Mouse (Mus musculus): Measurements from ENCODE around the gene Cpne8.
A peak's percentile ranks its signal among the peaks of the same experiment; 100 is the strongest.

The Cpne8 gene

DNA sequence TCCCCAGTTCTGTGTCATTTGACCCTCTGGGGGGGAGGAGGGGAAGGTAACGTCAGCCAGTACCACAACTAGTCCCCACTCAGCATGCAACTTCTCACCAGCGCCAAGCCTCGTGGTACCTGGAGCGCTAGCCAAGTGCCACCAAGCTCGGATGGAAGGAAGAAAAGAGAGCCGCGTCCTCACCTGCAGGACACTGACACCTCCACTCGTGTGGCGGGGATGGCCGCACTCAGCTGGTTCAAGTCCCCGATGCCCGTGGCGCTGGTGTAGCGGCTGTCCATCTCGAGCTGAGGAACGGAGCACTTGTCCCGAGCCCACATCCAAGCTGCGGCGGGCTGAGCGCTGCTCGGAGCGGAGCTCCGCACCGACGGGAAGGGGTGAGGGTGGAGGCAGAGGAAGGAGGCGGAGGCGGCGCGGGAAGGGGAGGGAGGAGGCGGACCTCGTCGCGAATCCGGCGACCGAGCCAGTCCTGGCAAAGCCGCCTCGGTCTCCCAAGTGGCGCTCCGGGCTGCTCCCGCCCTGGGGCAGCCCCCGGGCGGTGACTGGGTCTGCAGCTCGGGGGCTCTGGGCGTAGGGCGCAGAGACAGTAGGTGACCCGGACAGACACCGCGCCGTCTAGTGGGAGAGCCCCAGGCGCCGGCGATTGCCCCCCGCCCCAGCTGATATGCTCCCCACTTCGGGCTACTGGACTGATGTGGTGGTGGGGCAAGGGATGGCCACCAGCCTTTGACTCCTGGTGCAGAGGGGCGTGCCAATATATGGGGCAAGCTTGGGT, at the start of gene Cpne8:
Gene Cpne8, minus strand, starts transcription at position 448 of the 775 bp plus-strand sequence.
- DNase-seq (ENCODE audit: low spot score), result peak; percentile 35

DNA sequence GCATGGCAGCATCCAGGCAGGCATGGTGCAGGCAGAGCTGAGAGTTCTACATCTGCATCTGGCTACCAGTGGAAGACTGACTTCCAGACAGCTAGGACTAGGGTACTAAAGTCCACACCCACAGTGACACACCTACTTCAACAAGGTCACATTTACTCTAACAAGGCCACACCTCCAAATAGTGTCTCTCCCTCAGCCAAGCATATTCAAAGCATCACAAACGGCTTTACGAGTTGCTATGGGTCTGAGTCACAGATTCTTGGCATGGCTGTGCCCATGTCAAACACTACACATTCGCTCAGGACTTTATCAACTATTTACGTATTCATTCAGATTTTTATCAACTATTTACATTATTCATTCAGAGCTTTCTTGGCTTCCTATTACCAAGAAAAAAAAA, 38.5 kb upstream of the Cpne8 start:
- no peak for DNase-seq (ENCODE audit: low spot score)

DNA sequence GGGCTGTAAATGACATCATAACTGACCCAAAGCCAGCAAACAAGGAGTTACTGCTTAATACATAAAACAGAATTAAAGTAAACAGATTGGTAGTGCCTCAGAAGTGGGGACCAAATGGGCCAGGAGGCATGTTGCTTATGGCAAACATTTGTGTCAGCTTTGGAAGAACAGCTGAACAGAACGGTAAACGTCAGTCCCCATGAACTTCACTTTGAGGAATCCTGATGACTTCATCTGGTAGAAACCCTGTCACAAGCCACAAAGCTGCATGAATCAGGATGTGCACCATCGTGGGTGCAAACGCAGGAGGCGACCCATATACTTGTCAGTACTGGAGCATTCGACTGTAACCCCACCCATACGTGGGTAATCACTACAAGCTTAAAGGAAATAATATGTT, 30.1 kb upstream of the Cpne8 start:
- DNase-seq (ENCODE audit: low spot score), result no peak

DNA sequence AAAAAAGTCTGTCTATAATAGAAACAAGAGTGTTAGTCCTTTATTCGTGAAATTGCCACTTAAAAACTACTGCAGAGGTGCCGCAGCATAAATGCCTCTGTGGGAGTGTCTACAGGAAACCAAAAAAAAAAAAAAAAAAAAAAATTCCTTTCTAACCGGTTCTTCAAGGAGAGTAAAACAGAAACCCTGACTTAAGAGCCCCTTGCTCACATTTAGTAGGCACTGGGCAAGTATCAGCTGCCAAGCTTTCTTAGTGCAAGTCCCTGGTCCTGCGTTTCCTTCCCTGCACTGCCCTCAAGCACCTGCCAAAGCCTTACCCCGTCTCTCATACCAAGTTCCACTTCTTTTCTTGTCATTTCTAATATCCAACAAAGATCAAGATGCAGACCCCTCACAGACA, 25.1 kb upstream of the Cpne8 start:
- DNase-seq (ENCODE audit: low spot score), result no peak

DNA sequence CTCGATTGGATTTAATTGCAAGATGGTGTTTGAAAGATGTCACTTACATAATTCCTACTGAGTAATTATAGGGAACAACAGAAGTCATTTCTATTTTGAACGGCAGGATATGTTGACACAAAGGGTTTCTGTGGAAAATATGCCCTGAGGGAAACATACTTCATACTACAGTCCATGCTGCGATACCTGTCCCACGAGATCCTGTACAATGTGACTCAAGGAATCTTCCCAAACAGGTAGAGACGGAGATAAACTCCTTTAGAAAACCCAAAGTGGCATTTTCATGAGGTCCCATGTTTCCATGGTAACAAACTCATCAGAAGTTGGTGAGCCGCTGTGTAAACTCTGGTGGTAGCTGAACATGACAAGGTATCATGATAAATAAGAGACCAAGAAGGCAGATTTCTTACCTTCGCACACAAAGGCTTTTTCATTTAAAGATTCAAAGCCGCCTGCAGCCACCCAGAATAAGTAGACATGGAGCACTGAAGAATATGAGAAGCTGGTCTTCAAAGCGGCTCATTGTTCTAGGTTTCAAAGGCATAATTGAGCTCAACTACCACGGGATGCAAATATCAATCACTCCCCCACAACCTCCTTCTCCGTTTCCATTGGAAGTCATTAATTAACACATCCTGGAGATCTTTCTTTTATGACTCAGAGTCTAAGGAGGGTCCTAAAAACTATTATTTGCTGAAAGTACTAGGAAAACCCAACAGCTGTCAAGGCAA, 24.4 kb upstream of the Cpne8 start:
- no peak for DNase-seq (ENCODE audit: low spot score)

DNA sequence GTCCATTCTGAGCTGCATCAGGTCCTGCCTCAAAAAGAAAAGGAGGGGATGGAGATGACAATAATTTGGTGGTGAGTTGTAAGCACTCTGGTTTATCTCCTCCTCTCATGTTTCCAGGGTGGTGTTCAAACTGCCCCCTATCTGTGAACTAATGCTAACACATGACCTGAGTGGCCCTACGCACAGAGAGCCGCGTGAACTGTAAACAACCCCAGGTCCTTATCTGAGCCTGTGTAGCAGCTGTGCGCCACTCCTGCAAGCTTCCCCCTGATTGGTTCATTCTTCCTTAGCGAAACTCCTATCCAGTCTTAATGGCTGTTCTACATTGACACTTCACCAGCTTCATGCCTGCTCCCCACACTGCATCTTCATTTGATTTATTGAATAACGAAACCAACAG, 7.5 kb upstream of the Cpne8 start:
- no peak for DNase-seq (ENCODE audit: low spot score)

DNA sequence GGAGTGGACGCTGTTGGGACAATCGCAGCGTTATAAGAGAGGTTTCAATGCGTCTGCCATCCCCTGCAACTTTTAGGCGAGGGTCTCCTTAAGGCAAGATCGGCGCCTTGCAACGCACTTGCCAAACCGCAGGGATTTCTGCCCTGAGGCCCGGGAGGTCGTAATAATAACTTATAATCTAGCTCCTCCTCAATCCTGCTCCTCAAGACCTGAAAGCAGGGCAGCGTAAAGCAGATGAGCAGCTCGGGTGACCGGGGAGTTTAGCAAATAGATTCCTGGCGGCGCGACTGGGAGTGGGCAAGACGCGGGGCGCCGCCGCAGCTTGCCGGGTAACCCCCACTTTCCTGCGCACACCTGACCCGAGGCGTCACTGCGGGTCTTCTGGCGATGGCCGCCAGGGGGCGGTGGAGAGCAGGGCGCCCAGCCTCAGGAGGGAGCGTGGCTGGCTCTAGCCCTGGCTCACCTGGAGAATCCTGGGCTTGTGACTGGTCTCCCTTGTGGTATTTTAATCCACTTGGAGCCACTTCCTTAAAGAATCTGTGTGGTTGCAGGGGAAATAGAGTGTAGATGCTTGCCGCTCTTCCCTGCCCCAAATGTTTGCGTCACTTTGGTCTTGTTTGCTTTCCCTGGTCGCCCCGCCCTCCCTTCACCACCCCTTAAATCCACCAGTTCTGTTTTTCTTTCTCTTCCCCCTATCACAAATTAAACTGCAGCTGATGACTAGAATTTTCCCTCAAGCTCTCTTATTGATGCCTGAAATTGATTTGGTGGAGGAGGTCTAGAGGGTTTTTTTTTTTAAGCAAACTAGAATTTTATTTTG, 738 bp upstream of the Cpne8 start:
- no peak for DNase-seq (ENCODE audit: low spot score)

DNA sequence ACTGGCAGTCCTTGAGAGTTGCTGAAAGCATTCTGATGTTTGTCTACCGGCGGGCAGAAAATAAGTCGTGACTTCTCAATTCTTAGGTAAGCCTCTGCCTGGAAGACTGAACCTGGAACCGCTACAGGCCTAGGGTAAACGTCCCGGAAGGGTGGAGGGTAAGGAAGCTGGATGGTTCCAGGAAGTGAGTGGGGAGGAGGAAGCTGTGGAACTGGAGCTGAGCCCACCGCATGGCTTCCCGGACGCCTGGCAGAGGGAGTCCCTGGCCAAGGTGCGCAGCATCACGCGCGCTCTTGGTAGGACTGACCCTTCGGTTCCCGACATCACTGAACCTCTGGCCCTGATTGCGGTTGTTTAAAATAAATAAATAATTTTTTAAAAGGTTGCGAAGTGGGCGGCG, 744 bp downstream of the Cpne8 start:
- DNase-seq (ENCODE audit: low spot score), result no peak

DNA sequence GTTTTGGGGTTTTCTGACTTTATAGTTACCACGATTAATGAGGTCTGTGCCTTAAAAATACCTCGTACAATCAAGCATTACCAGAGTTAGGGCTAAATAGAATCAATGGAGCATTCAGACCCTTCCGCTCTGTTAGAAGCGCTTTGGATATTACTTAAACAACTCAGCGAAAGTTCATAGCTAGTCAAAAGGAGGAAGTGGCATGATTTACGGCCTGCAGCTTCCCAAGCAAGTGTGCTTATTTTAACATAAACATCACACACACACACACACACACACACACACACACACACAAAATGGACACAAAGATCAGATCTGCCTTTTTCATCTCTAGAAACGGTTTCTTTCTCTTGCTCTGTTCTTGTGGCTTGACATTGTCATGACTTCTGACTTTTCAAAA, 9.7 kb downstream of the Cpne8 start:
- no peak for DNase-seq (ENCODE audit: low spot score)

DNA sequence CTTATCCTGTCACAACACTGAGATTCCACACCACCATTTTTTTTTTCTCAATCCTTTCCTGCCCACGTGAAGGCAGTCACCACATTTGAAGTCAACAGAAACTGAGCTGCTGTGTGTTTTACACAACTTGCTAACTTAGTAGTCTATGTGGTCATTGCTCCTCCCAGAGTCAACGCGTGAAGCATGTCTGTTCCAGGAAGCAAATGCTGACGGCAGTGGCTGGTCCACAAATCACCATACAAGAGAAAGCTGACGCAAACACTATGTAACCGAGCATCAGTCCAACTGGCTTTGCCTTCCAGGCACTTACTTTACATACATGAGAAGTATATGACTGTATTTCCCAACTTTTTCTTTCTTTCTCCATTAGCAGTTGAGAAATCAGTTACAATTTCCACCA, 12.3 kb downstream of the Cpne8 start:
- no peak for DNase-seq (ENCODE audit: low spot score)

DNA sequence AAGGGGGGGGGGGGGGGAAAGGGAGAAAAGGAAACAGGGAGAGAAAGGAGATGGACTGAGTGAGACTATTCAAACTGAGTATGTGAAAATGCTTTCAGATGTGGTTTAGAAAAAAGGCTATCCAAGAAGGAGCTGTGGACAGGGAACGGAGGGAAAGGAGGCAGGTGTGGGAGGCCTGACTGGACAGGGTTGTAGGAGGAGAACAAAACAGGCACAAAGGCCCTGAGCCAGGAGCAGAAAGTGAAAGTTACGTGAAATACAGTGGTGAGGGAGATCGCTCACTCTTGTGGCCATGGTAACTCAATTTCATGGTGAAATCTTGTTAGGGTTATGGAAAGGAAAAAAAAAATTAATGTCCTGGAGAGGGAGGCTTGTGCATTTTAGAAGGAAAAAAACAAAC, 14.6 kb downstream of the Cpne8 start:
- DNase-seq (ENCODE audit: low spot score), result no peak

DNA sequence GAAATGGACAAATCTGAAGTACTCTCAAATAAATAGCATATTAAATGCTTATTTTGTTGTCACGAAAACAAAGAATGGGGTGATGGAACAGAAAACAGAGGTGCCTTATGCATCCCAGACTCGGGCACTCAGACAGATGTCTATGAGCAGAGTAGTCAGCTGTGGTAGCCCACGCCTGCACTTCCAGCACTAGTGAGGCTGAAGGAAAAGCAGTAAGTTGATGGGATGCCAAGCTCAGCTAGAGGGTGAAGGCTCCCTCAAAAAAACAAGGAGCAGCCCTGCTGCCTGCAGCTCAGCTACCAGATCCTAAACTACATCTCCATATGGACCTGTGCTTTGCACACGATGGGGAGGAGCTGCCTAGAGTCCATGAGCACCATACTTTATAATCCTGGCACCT, 15.6 kb downstream of the Cpne8 start:
- DNase-seq (ENCODE audit: low spot score), result no peak

DNA sequence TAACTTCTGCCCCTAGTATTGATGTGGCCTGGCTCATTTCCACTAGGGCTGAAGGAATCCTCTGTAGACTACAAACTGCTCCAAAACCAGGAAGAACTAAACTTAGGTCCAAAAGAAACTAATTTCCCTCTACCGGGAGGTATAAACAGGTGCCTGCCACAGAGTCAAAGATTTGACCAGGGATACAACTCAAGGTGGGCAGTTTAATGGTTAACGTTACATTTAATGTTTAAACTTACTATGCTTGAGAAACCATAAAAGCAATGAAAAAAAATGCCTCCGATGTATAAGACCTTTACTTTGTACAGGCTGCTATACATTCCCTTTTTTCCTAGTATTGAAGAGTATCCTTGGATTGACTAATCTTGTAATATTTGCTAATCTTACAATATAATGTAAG, 18.5 kb downstream of the Cpne8 start:
- no peak for DNase-seq (ENCODE audit: low spot score)

DNA sequence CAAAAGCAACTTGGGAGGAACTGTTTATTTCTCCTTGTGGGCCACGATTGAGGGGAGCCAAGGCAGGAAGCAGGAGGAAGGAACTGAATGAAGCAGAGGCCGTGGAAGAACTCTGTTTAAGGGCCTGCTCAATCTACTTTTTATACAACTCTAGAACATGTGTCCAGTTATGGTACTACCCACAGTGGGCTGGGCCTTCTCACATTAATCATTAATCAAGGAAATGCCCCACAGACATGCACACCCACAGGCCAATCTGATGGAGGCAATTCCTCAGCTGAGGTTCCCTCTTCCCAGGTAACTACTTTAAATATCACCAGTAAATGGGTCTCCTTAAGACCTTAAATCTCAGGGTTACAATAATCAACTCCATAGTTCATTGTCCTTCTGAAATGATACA, 21.2 kb downstream of the Cpne8 start:
- DNase-seq (ENCODE audit: low spot score), result no peak

DNA sequence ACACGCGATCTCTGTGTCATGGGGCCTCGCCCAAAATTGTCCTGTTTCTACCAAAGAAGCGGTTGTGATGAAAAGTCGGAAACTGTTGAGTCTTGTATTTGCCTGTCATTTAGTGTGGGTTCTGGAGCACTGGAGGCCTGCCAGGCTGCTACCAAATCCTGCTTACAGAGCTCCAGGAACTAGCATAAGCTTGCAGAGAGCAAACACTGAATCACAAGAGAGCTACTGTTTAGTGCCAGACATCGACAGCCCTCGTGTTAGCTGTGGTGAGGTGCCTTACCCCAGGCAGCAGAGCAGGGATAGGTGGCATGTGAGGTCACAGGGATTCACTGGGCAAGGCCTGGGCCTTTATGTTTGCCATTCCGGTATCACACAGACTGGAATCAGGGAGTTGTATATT, 22.7 kb downstream of the Cpne8 start:
- DNase-seq (ENCODE audit: low spot score), result no peak

DNA sequence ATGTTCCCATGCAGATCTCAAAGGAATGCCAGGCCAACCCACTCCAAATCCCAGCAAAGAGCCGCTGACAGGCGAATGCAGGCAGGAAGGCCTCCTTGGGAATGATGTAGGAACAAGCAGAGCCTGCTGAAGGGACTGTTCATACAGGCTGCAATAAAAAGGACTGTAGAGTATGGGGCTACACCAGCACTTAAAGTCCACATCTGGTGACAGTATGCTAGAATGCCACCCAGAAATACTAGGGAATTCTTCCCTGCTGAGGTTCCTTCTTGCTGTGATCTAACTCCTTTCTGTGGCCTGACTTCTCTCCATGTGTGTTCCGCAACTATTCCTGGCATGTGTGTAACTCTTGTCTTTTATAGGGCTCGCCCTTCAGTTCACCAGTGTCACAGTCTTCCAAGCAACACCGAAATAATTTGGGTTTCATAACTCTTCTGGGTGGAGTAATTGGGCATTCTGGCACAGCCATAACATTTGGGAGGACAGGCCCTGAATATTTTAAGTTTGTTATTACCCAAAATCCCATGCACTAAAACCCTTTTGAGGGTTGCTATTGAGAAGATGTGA, 32.1 kb downstream of the Cpne8 start:
- DNase-seq (ENCODE audit: low spot score), result no peak

DNA sequence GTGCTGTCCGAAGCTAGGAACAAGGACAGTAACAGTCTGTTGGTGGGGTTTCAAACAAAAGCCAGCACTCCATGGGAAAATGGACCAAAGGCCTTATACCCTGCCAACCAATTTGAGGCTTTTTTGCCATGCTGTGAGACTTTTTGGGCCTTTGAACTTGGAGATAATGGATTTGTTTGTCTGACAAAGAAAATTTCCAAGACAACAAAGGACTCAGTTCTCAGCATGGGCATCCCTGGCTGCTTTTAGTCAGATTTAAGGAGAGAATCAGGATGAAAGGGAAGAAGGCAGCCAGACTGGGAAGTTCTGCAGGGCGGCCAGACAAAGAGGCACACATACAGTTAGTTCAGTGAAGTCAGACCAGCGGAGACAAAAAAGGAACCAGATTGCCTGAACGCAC, 32.9 kb downstream of the Cpne8 start:
- DNase-seq (ENCODE audit: low spot score), result no peak

DNA sequence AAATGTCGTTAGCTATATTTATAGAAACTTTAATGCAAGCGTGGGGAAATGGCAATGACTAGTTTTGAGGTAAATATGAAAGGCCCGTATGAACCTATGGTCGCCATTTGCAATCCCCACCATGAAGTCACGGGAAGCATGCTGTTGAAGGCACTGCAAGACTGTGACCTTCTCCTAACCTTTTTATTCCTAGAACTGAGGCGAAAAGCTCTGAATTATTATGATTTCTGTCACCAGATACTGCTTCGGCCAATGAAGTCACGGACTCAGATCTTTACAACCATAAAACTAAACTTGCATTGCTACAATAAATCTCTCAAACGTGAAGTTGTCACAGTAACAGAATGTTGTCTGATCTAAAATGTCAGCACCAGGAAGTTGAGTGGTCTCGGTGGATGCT, 33.4 kb downstream of the Cpne8 start:
- DNase-seq (ENCODE audit: low spot score), result no peak

DNA sequence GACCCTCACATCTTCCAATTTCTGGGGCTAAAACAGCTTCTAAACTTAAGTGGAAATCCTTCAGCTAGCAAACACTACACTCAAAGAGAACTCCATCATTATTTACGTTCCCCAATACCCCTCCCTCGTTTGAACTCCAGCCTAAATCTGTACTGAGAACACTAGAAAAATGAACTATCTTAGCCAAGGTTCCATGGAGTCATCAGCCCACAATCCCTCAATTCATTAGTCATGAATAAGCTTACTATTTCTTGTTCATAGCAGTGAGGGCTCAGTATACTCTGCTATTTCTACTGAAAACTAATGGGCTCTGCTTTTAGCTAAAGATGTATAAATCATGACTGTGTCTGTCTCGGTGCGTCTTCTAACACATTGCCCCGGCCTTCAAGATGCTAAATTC, 55.0 kb downstream of the Cpne8 start:
- DNase-seq (ENCODE audit: low spot score), result no peak

DNA sequence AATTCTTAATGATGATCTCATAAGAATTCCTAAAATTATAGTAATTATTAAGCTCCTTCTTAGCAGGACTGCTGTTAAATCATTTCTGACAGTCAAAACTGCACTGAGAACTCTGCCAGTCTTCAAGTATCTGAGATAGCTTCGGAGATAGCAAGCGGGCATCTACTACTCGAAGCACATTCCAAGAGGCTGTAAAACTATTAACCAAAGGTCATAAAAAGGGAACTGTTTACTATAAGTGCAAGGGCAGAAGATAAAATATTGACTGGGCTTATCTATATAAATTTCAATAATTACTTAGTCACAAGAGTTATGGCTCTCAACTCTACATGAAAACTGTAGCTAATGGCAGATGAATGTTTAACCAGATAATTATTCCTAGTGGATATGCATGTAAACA, 57.2 kb downstream of the Cpne8 start:
- DNase-seq (ENCODE audit: low spot score), result no peak

DNA sequence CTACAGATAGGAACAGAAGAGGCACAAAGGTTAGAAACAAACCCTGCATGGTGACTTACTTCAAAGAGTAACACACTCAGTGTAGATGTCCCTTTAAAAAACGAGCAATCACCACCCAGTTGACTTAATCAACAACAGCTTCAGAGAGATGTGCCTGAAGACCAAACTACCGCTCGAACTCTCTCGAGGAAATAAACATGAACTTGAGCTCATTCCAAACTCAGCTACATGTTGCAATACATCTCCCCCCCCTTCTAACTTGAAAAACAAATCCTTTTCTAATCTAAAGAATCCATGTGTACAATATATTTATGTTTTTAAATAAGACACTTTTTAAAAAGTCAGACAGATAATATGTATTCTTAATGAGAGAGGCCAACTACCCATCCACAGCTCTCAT, 59.5 kb downstream of the Cpne8 start:
- DNase-seq (ENCODE audit: low spot score), result no peak

DNA sequence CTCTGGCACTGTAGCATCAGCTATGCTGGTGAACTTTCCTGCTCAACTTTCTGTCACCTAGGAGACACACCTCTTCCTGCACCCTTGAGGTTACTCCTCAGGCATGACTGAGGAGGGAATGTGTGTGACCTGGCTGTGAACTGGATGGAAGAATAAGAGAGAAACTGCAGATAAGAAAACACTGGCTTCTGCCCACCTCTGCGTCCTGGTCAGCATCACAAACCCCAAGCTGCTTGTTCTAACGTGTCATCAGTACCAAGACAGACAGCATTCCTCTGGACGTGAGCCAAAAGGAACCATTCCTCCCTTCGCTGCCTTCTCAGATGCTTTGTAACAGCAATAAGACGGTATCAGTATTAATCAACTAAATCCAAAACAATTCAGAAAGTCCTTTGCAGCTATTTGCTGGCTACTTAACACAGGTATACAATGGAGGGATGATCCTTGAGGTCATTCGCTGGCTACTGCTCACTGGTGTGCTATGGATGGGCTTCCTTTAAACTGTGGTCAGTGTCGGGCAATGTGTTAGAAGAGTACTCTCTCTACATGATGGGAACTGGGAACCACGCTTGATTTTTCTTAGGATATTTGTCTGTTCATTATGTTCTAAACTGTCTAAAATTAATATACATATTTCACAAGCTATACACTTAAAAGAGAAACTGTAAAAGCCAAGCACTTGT, 63.0 kb downstream of the Cpne8 start:
- no peak for DNase-seq (ENCODE audit: low spot score)

All from left cerebral cortex, adult 11 months (tissue).